Mouse (Mus musculus) CD4-positive, CD25-positive, alpha-beta regulatory T cell, adult 2 months (primary cell): ENCODE measurements around the gene Hoxd8.

Experiments used
- DNase-seq: peaks from one replicate; pipeline ENCODE4 v3.0.0-alpha.2; 2012; ENCODE audit warnings: low read depth, low spot score

Gene Hoxd8

GRCm38 (mm10) chr2:74669650-74670235, 34.7 kb upstream of the Hoxd8 start:
- no peak for DNase-seq

GRCm38 (mm10) chr2:74670632-74671188, 33.7 kb upstream of the Hoxd8 start:
- DNase-seq: no peak

- DNase-seq: no peak
Observed at GRCm38 (mm10) chr2:74671847-74672246, 32.6 kb upstream of the Hoxd8 start.

- DNase-seq: peak; percentile 81
Observed at GRCm38 (mm10) chr2:74672481-74673362, 31.7 kb upstream of the Hoxd8 start.

GRCm38 (mm10) chr2:74673835-74674425, 30.5 kb upstream of the Hoxd8 start:
- no peak for DNase-seq

GRCm38 (mm10) chr2:74674881-74675665, 29.3 kb upstream of the Hoxd8 start, which contains the start of gene Hoxd12:
Hoxd12 (plus strand) TSS chr2:74675013.
- DNase-seq: no peak

- DNase-seq: no peak
Observed at GRCm38 (mm10) chr2:74675666-74676282, 28.6 kb upstream of the Hoxd8 start.

- DNase-seq: no peak
Observed at GRCm38 (mm10) chr2:74676376-74677052, 27.9 kb upstream of the Hoxd8 start.

GRCm38 (mm10) chr2:74677106-74677505, 27.3 kb upstream of the Hoxd8 start:
- DNase-seq: no peak

- DNase-seq: no peak
Observed at GRCm38 (mm10) chr2:74678891-74679595, 25.4 kb upstream of the Hoxd8 start, which contains the start of gene Hoxd11. Hoxd11 (plus strand) TSS chr2:74679557.

- no peak for DNase-seq
Observed at GRCm38 (mm10) chr2:74679596-74679971, 24.8 kb upstream of the Hoxd8 start.

- DNase-seq: no peak
Observed at GRCm38 (mm10) chr2:74679980-74680379, 24.4 kb upstream of the Hoxd8 start.

GRCm38 (mm10) chr2:74680561-74681398, 23.6 kb upstream of the Hoxd8 start:
- no peak for DNase-seq

- no peak for DNase-seq
Observed at GRCm38 (mm10) chr2:74681594-74682531, 22.6 kb upstream of the Hoxd8 start.

GRCm38 (mm10) chr2:74682796-74683195, 21.6 kb upstream of the Hoxd8 start:
- no peak for DNase-seq

GRCm38 (mm10) chr2:74683471-74683951, 20.9 kb upstream of the Hoxd8 start:
- no peak for DNase-seq

- no peak for DNase-seq
Observed at GRCm38 (mm10) chr2:74684106-74684505, 20.3 kb upstream of the Hoxd8 start.
